8 mouse cellular contexts compared by ENCODE assay signal in the genomic region with DNA sequence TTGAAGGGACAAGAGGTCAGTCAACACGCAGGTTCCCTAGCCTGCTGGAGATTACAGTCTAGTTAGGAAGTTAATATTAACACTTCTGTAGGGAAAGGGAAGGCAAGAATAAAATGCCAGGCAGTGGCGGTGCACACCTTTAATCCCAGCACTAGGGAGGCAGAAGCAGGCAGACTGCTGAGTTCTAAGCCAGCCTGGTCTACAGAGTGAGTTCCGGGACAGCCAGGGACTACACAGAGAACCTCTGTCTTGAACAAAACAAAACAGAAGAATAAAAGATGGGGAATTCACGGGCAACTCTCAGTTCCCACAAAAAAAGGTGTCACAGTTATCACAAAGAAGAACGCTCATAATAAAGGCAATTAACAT. TPM values are rescaled to one million over a fixed set of nuclear protein-coding genes. Genes with fewer than 3 reads are reported as not detected.
DNase-seq lines count a peak whose midpoint lies in the region; ATAC-seq and TF ChIP-seq lines count a peak whose summit lies in the region.

No protein-coding gene starts in this region.

- H3K36me3 ChIP-seq in heart, embryonic 15.5 days: no peaks in the 10 kb centered on the region
- H3K36me3 ChIP-seq in ES-Bruce4 (ENCODE audit: control insufficient read depth, insufficient read depth, low read length, poor library complexity, severe bottlenecking): no peaks in the 10 kb centered on the region
- H3K36me3 ChIP-seq in forebrain, postnatal 0 days (ENCODE audit: insufficient read depth): no peaks in the 10 kb centered on the region
- peaks cover 15% of the 10 kb centered on the region for H3K36me3 ChIP-seq in midbrain, embryonic 10.5 days

- TF ChIP-seq POLR2A in ES-Bruce4 (IDR thresholded peaks at IDR 0.05; ENCODE audit: insufficient read depth, low read length): no peak

- peak overlapping the region; percentile 78 for H3K4me2 ChIP-seq in heart, embryonic 15.5 days
- H3K4me2 ChIP-seq in forebrain, postnatal 0 days (ENCODE audit: low read depth): peak overlapping the region; percentile 67

- ATAC-seq in heart, embryonic 15.5 days (replicated peaks; ENCODE audit: insufficient number of reproducible peaks, insufficient read depth, low FRiP score, low read depth): no peak; the same call in 1 of the 2 replicates
- ATAC-seq in forebrain, postnatal 0 days: peak; percentile 51; the same call in 1 of the 2 replicates
- ATAC-seq in monocyte, adult 5-6 weeks (replicated peaks; ENCODE audit: insufficient number of reproducible peaks, low FRiP score, low TSS enrichment, poor library complexity, severe bottlenecking): no peak

- peak overlapping the region; percentile 97 for H3K27ac ChIP-seq in heart, embryonic 15.5 days
- no peak overlapping the region for H3K27ac ChIP-seq in ES-Bruce4 (ENCODE audit: insufficient read depth, low read length)
- H3K27ac ChIP-seq in forebrain, postnatal 0 days (ENCODE audit: low read depth, low read length): peak overlapping the region; percentile 54; the same call in 1 of the 2 replicates
- peak overlapping the region; percentile 98 for H3K27ac ChIP-seq in midbrain, embryonic 10.5 days (replicated peaks)

- DNase-seq in heart, postnatal 25 days (ENCODE audit: low spot score): no peak
- no peak for DNase-seq in forebrain, postnatal 0 days
- no peak for DNase-seq in midbrain, embryonic 10.5 days (ENCODE audit: low spot score)
- no peak for DNase-seq in right cerebral cortex, postnatal 4 days
- DNase-seq in layer of hippocampus, adult 9-10 months (ENCODE audit: low spot score): no peak

- intact Hi-C loops in heart, postnatal 25 days (cut with DNase I): no loop called here

- TF ChIP-seq CTCF in ES-Bruce4 (IDR thresholded peaks at IDR 0.05; ENCODE audit: low read depth, low read length): no peak
- no peak for TF ChIP-seq CTCF in forebrain, postnatal 0 days (IDR thresholded peaks at IDR 0.05; ENCODE audit: low read depth)

- no peak for TF ChIP-seq EP300 in ES-Bruce4 (IDR thresholded peaks at IDR 0.05; ENCODE audit: insufficient read depth, low read depth, low read length)

- peak overlapping the region; percentile 94 for H3K4me3 ChIP-seq in heart, embryonic 15.5 days
- H3K4me3 ChIP-seq in ES-Bruce4 (ENCODE audit: low read depth, low read length): peak overlapping the region; percentile 92
- H3K4me3 ChIP-seq in forebrain, postnatal 0 days (ENCODE audit: low read depth, low read length): peak overlapping the region; percentile 77
- peak overlapping the region; percentile 91 for H3K4me3 ChIP-seq in midbrain, embryonic 10.5 days

- H3K9ac ChIP-seq in heart, embryonic 15.5 days: peak overlapping the region; percentile 94; the same call in 1 of the 2 replicates
- H3K9ac ChIP-seq in ES-Bruce4 (ENCODE audit: low read depth, poor library complexity, severe bottlenecking): no peak overlapping the region
- peak overlapping the region; percentile 62 for H3K9ac ChIP-seq in forebrain, postnatal 0 days

- 39% methylated on average over 5 of the region's 5 CpGs for WGBS in heart, embryonic 15.5 days
- WGBS in forebrain, postnatal 0 days: 16% methylated on average over 5 of the region's 5 CpGs
- whole genome bisulfite sequencing in midbrain, embryonic 10.5 days: 42% methylated on average over 5 of the region's 5 CpGs

- H3K9me3 ChIP-seq in heart, embryonic 15.5 days (replicated peaks): no peaks in the 10 kb centered on the region
- peaks cover 10% of the 10 kb centered on the region for H3K9me3 ChIP-seq in ES-Bruce4 (replicated peaks; ENCODE audit: control insufficient read depth, insufficient read depth, low read length, poor library complexity, severe bottlenecking)
- H3K9me3 ChIP-seq in forebrain, postnatal 0 days (ENCODE audit: low read length): no peaks in the 10 kb centered on the region
- H3K9me3 ChIP-seq in midbrain, embryonic 10.5 days (replicated peaks): peaks cover 5% of the 10 kb centered on the region; the same call in 1 of the 2 replicates

- H3K27me3 ChIP-seq in heart, embryonic 15.5 days: no peaks in the 10 kb centered on the region
- no peaks in the 10 kb centered on the region for H3K27me3 ChIP-seq in ES-Bruce4 (ENCODE audit: control insufficient read depth, insufficient read depth, low read length, poor library complexity, severe bottlenecking)
- H3K27me3 ChIP-seq in forebrain, postnatal 0 days (ENCODE audit: insufficient read depth, low read length): no peaks in the 10 kb centered on the region
- no peaks in the 10 kb centered on the region for H3K27me3 ChIP-seq in midbrain, embryonic 10.5 days (ENCODE audit: low read depth, poor library complexity, severe bottlenecking)

- peaks cover 20% of the 10 kb centered on the region for H3K4me1 ChIP-seq in heart, embryonic 15.5 days (replicated peaks)
- no peaks in the 10 kb centered on the region for H3K4me1 ChIP-seq in ES-Bruce4 (ENCODE audit: control insufficient read depth, insufficient read depth, low read length)
- 0 out of 2 replicates have a peak, but pooled peaks cover 4% of the 10 kb centered on the region for H3K4me1 ChIP-seq in forebrain, postnatal 0 days (ENCODE audit: insufficient read depth)
- H3K4me1 ChIP-seq in midbrain, embryonic 10.5 days: peaks cover 24% of the 10 kb centered on the region

RNA-seq across cellular contexts. Expression of a gene that starts 0.4 kb away (rescaled TPM):
- polyA plus RNA-seq in heart, embryonic 15.5 days (2015; fragmentation: Nextera tagmentation; extraction: Ambion mirVana): 36.0 and 40.2 TPM in 2 replicates
- total RNA-seq in heart, postnatal 25 days (2021): 10 to 100 TPM; 19.4 to 26.3 TPM
- 30.6 and 31.7 TPM in 2 replicates for polyA plus RNA-seq in ES-Bruce4 (2011; ENCODE audit: insufficient read depth, insufficient read length, low read depth, missing spikeins)
- 8.7 and 8.9 TPM in 2 replicates for total RNA-seq in forebrain, postnatal 0 days (2014; rRNA removed)
- 2.8 and 6.4 TPM in 2 replicates for polyA plus RNA-seq in forebrain, postnatal 0 days (2015; fragmentation: Nextera tagmentation; extraction: Ambion mirVana)
- polyA plus RNA-seq in midbrain, embryonic 10.5 days (2016; fragmentation: Nextera tagmentation; extraction: Ambion mirVana): 57.8 and 62.7 TPM in 2 replicates
- 18.4 to 26.3 TPM (median 22.5 TPM) in 3 replicates for total RNA-seq in monocyte, adult 5-6 weeks (2017)
